Mouse (Mus musculus) heart, adult 2 months (tissue): ENCODE data around the gene Cmss1.

ENCODE experiments used
- CTCF ChIP-seq: fragments of 200-600 bp; IDR thresholded peaks from 2 replicates; pipeline ENCODE4 v1.8.1; 2022; ENCODE audit warnings: antibody characterized with exemption, mild to moderate bottlenecking, moderate library complexity
- EP300 ChIP-seq: fragments of 200-500 bp; IDR thresholded peaks from 2 replicates; pipeline ENCODE4 v1.6.1; 2011; ENCODE audit warnings: low read depth, low read length, control low read depth; ENCODE audit not compliant: insufficient read depth

DNA sequence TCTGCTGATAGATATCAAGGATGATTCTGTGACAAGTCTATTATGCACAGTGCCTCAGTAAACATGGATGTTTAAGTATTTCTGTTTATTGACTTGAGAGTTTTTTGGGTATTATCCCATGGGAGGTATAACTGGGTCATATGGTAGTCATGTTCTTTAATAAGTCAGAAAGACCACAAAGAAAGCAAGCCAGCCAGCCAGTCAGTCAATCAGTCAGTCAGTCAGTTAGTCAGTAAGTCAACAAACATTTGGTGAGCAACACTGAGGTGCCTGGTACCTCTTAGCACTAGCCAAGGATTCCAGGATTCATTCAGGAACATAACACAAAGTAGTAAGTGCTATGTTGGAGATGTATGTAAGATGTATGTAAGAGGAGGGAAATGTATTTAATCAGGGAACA lies 118.0 kb downstream of the Cmss1 start:
- no peak for TF ChIP-seq EP300
- TF ChIP-seq CTCF, result no peak
